Mouse (Mus musculus) mouse embryonic stem cell (cell line): ENCODE measurements around the gene Wnt7a.

Experiments
- in situ Hi-C, 2 experiments: fragments of 300-500 bp; cut with MboI; formaldehyde crosslinking; loops; 1 replicate in 1 of 2; 3 replicates in 1 of 2; pipeline ENCODE4 v1.14.3; 2019 to 2020; ENCODE audit warnings: low sequenced_read_pairs in 2 of 2, low pct_unique_long_range_greater_than_20kb in 1 of 2, mixed read lengths in 1 of 2; ENCODE audit not compliant: unreplicated experiment in 1 of 2

Wnt7a gene

GRCm38 (mm10) chr6:91410961-91411368 lies at the start of gene Wnt7a:
Gene Wnt7a (minus strand): TSS chr6:91411363.
- in situ Hi-C loops = loop anchor here in 1 of 2 experiments (5.0 to 10.0 kb wide), 2 partner anchors 124 to 246 kb away; no protein-coding TSS in a partner anchor

GRCm38 (mm10) chr6:91459471-91459870 lies 48.3 kb upstream of the Wnt7a start:
- in situ Hi-C loops = no loop called here

GRCm38 (mm10) chr6:91454546-91454945 lies 43.4 kb upstream of the Wnt7a start:
- in situ Hi-C loops = no loop called here

- in situ Hi-C loops = no loop called here
Measured at GRCm38 (mm10) chr6:91452056-91452455, 40.9 kb upstream of the Wnt7a start.

- in situ Hi-C loops = no loop called here
Measured at GRCm38 (mm10) chr6:91449472-91450225, 38.5 kb upstream of the Wnt7a start.

GRCm38 (mm10) chr6:91445316-91445715 lies 34.2 kb upstream of the Wnt7a start:
- in situ Hi-C loops = no loop called here

- in situ Hi-C loops = no loop called here
Measured at GRCm38 (mm10) chr6:91441145-91441662, 30.0 kb upstream of the Wnt7a start.

GRCm38 (mm10) chr6:91440474-91441144 lies 29.4 kb upstream of the Wnt7a start:
- in situ Hi-C loops = no loop called here

GRCm38 (mm10) chr6:91424151-91424550 lies 13.0 kb upstream of the Wnt7a start:
- in situ Hi-C loops = no loop called here

GRCm38 (mm10) chr6:91421629-91422028 lies 10.5 kb upstream of the Wnt7a start:
- in situ Hi-C loops = no loop called here

- in situ Hi-C loops = loop anchor here in 1 of 2 experiments (10.0 kb wide), 1 partner anchor 253 kb away; no protein-coding TSS in a partner anchor
Measured at GRCm38 (mm10) chr6:91417291-91417845, 6.2 kb upstream of the Wnt7a start.

- in situ Hi-C loops = loop anchor here in 1 of 2 experiments (10.0 kb wide), 1 partner anchor 251 kb away; no protein-coding TSS in a partner anchor
Measured at GRCm38 (mm10) chr6:91416146-91416545, 5.0 kb upstream of the Wnt7a start.

GRCm38 (mm10) chr6:91414890-91415289 lies 3.7 kb upstream of the Wnt7a start:
- in situ Hi-C loops = loop anchor here in 1 of 2 experiments (5.0 to 10.0 kb wide), 2 partner anchors 128 to 250 kb away; no protein-coding TSS in a partner anchor

GRCm38 (mm10) chr6:91411369-91411981 lies 312 bp upstream of the Wnt7a start:
- in situ Hi-C loops = loop anchor here in 1 of 2 experiments (5.0 to 10.0 kb wide), 2 partner anchors 124 to 247 kb away; no protein-coding TSS in a partner anchor

GRCm38 (mm10) chr6:91410168-91410780 lies 889 bp downstream of the Wnt7a start:
- in situ Hi-C loops = loop anchor here in 1 of 2 experiments (5.0 to 10.0 kb wide), 2 partner anchors 123 to 245 kb away; no protein-coding TSS in a partner anchor

- in situ Hi-C loops = loop anchor here (5.0 to 10.0 kb wide), 3 partner anchors 122 to 245 kb away; no protein-coding TSS in a partner anchor
Measured at GRCm38 (mm10) chr6:91409448-91410167, 1.6 kb downstream of the Wnt7a start.

GRCm38 (mm10) chr6:91408616-91409015 lies 2.5 kb downstream of the Wnt7a start:
- in situ Hi-C loops = loop anchor here in 1 of 2 experiments (5.0 kb wide), 1 partner anchor 126 kb away; no protein-coding TSS in a partner anchor
